Mouse (Mus musculus) kidney, postnatal 10 days (tissue): Measurements from ENCODE around the gene Brs3.

Experiments used
- DNase-seq: peaks from one replicate; pipeline ENCODE4 v3.0.0; 2021; ENCODE audit warnings: mixed read lengths

Brs3 gene

DNA sequence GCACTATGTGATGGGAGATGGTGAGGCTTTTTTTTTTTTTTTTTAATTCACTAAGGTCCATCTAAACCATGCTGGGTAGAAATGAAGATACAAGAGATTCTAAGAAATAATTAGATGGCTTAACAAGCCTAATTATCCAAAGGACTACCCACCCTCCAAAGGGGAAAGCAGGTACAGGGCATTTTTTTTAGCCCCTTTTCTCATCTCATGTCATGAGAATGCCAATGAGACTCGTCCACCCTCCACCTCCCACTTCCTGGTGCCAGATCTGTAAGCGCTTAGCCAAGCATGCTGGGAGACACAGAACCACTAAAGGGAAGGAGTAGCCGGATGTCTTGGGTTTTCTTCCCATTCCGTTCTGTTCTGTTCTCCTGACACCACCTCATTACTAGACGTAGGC is at the start of gene Brs3:
Gene Brs3, plus strand, starts transcription at position 301 of the 400 bp plus-strand sequence.
- DNase-seq = no peak

DNA sequence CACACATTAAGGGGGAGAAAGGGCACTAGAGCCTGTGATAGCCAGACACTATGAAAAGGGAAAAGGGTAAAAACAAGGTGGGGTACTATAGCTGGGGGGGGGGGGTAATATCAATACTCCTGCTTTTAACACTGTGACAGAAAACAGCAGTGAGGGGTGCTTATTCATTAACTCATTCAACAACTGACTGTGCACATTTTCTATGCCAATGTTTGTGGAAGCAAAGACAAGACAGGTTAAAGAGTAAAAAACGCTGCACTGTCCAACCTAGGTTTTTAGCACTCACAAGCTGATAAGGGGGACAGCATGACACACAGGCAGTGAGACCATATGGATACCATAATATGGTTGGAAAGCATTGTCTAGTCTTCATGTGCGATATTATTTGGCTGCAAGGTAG is 30.0 kb upstream of the Brs3 start:
- DNase-seq = no peak

DNA sequence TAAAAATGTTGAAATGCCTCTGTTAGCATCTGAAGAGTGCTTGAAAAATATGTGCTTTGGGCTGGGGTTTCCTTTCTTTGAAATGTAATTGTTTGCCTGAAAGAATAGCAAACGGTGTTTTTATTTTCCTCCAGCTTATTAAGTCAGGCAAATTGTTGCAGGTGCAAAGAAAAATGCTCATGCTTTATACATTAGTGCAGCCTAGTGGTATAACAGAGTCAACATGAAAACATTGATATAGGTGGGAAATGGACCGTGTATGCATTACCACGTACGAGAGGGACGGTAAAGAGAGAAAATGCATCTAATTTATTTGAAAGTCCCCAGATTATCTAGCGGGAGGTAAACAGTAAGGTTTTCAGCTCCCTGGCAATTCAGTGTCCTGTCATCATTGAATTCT is 995 bp downstream of the Brs3 start:
- DNase-seq = no peak

DNA sequence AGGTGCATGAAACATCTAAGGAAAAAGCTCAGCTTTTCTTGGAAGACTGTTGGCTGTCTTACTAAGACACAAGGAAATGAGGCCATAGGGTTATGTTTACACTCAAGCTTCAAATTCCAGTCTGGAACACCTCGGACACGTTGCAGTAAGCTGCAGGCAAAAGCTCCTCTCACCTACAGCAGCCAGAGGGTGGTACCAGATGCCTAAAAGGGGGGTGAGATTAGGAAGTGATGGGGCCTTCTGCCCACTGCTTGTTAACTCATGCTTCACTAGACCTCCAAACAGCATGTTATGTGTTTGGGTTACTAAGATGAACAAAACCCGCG is 9.9 kb downstream of the Brs3 start:
- DNase-seq = no peak

DNA sequence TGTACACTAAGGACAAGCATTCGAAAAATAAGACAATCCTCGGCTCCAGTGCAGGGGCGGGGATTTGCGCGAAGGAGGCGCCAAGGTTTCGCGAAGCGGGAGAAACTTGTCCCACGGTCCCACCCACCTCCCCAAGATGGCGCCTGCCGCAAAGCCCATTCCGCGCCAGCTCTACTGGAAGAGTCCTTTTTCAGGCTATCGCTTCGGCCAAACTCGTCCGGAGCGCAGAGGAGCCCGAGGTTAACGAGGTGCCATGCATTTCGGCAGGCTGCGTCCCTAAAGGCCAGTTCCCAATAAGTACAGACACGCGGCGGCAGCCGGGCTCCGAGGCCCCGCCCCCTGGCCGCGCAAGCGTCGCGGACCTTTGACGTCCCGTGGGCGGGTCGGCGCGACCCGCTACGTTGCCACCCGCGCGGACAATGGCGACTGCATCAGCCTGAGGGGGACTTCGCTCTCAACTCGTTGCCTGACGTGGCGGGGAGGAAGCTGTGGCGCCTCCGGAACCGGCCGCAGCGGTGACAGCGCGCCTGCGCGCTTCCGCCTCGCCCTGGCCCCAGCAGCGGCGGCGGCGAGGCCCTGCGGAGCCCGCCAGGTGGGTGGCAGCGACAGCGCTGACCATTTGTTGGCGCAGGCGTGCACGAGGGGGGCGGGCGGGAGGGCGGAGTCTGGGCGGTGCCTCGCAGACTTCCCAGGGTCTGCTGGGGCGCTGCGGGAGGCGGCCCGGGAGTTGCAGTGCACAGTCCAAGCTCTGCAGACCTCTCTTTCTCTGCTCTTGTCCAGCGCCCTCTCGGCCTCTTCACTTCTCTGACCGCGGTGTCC is 10.5 kb downstream of the Brs3 start, which contains the start of gene Htatsf1:
Gene Htatsf1, plus strand, starts transcription at position 410 of the 819 bp plus-strand sequence.
- peak; percentile 87 for DNase-seq

DNA sequence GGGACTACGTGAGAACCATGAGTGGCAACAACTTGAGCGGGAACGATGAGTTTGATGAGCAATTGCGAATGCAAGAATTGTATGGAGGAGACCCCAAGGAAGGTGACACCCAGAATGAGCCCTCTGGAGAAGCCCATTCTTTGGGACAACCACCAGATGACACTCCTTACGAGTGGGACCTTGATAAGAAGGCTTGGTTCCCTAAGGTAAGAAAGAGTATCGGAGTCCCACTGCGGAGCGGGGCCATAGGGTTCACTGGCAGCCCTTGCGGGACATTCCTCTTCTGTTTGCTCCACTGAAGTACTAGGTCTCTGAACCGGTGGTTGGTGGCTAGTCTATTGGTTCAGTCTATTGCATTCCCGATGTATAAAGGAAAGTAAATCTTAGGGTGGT is 11.1 kb downstream of the Brs3 start:
- no peak for DNase-seq

DNA sequence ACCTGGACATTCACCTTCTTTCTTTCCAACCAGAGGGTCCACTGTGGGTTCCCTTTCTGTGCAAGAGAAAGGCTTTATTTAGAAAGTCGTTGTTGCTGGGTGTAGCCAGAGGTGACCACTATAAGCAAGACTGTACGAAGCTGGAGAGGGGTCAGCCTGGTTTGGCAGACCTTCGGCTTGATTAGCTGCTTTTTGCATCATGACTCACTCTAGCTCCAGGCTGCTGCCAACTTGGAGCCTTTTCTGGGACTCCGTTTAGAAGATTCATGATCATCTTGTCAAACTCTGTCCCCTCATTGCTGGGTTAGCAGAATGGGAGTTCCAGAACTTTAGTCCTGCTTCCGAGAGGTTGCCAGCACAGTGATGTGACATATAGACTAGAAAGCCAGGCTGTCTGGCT is 38.6 kb downstream of the Brs3 start:
- DNase-seq = no peak

DNA sequence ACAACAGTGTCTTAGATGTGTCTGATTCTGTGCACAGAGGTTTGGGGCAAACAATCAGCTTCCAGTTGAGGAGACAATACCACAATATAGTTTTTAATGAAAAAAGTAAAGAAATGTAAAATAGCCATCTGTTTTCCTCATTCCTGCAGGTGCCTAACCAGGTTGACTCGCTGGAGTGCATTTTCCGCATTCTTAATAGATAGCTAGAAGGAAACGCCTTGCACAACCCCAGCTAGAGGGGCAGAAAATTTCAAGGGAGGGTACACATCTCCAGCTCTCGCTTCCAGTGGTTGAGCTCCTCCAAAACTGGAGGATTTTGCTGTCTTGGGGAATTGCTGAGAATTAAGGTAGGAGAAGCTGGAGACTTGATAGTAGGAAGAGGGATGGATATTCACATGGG is 44.9 kb downstream of the Brs3 start, which contains the start of gene Vgll1:
Gene Vgll1, plus strand, starts transcription at position 301 of the 400 bp plus-strand sequence.
- no peak for DNase-seq
